Mouse (Mus musculus) embryonic facial prominence, embryonic 14.5 days (tissue): Measurements from ENCODE around the gene Map3k11. TPM values are rescaled to one million over a fixed set of nuclear protein-coding genes. Genes with fewer than 3 reads are reported as not detected.

Experiments
- ATAC-seq: fragments of 200-750 bp; cut with Nextera tagmentation; 2 replicates; pipeline ENCODE4 v1.8.0; 2017; ENCODE audit warnings: low read depth, moderate number of reproducible peaks, moderate TSS enrichment
- DNase-seq: peaks from one replicate; pipeline ENCODE4 v3.0.0-alpha.2; 2015; ENCODE audit warnings: low spot score
- H3K27ac ChIP-seq: fragments of 300-500 bp; sonication (generic); replicated peaks from 2 replicates; pipeline ENCODE4 v1.5.1; 2014; ENCODE audit warnings: low read depth, mild to moderate bottlenecking, low read length, moderate library complexity
- H3K27me3 ChIP-seq: fragments of 300-500 bp; sonication (generic); replicated peaks from 2 replicates; pipeline ENCODE4 v1.6.1; 2014; ENCODE audit warnings: low read length; ENCODE audit not compliant: control insufficient read depth, insufficient read depth
- H3K36me3 ChIP-seq: fragments of 300-500 bp; sonication (generic); 2 replicates; pipeline ENCODE4 v1.6.1; 2014; ENCODE audit warnings: low read length, mixed read lengths; ENCODE audit not compliant: control insufficient read depth, insufficient read depth
- H3K4me1 ChIP-seq: fragments of 300-500 bp; sonication (generic); 2 replicates; pipeline ENCODE4 v1.6.1; 2014; ENCODE audit warnings: antibody characterized with exemption, low read length; ENCODE audit not compliant: control insufficient read depth, insufficient read depth
- H3K4me2 ChIP-seq: fragments of 300-500 bp; sonication (generic); 2 replicates; pipeline ENCODE4 v1.6.1; 2014; ENCODE audit warnings: low read depth, mild to moderate bottlenecking, low read length, moderate library complexity, mixed read lengths
- H3K4me3 ChIP-seq: fragments of 300-500 bp; sonication (generic); 2 replicates; pipeline ENCODE4 v1.5.1; 2014; ENCODE audit warnings: low read depth, mild to moderate bottlenecking, low read length
- H3K9ac ChIP-seq: fragments of 300-500 bp; sonication (generic); 2 replicates; pipeline ENCODE4 v1.6.1; 2014; ENCODE audit warnings: low read depth, mild to moderate bottlenecking, low read length, moderate library complexity, mixed read lengths
- H3K9me3 ChIP-seq: fragments of 300-500 bp; sonication (generic); 2 replicates; pipeline ENCODE4 v1.6.1; 2016; ENCODE audit warnings: low read length; ENCODE audit not compliant: control insufficient read depth
- WGBS: fragments of 180-500 bp; shearing (Covaris S2); extraction: QIAGEN DNeasy Blood & Tissue Kit; methylation state at CpG from one replicate; pipeline ENCODE4 v1.1.7; 2014; 5-methylcytosine and 5-hydroxymethylcytosine counted together
- polyA plus RNA-seq: library from polyadenylated mRNA; unstranded; fragments of >200 nt; fragmentation: Nextera tagmentation; extraction: Ambion mirVana; gene quantifications from 2 replicates; pipeline ENCODE4 v1.2.1, GENCODE M21; 2014

The Map3k11 gene
- polyA plus RNA-seq, result 18.9 and 23.3 TPM in 2 replicates

GRCm38 (mm10) chr19:5688200-5689087, at the start of gene Map3k11, which contains the start of gene Pcnx3:
Gene Map3k11, plus strand, starts transcription at chr19:5688742.
Gene Pcnx3, minus strand, starts transcription at chr19:5688908.
- WGBS, result under 1% methylated on average over 50 of the region's 69 CpGs
- H3K27ac ChIP-seq, result peak within 1 kb of the TSS; percentile 97
- peaks cover 25% of the 10 kb centered on the region for H3K4me1 ChIP-seq

GRCm38 (mm10) chr19:5640339-5640738, 48.2 kb upstream of the Map3k11 start:
- no peaks in the 10 kb centered on the region for H3K9me3 ChIP-seq
- peaks cover 66% of the 10 kb centered on the region for H3K36me3 ChIP-seq
- peaks cover 12% of the 10 kb centered on the region for H3K4me1 ChIP-seq
- no peak overlapping the region for H3K27ac ChIP-seq
- ATAC-seq, result no peak
- no peak overlapping the region for H3K9ac ChIP-seq
- H3K4me3 ChIP-seq, result no peak overlapping the region
- DNase-seq, result no peak
- H3K27me3 ChIP-seq, result no peaks in the 10 kb centered on the region
- H3K4me2 ChIP-seq, result no peak overlapping the region
- 72% methylated on average over 9 of the region's 9 CpGs for WGBS

More at GRCm38 (mm10) chr19:5688200-5689087, at the start of gene Map3k11, which contains the start of gene Pcnx3:
- Histone ChIP-seq H3K4me2 (peak within 1 kb of the TSS; percentile 96), H3K27me3 (no peaks in the 10 kb centered on the region), H3K4me3 (peak within 1 kb of the TSS; percentile 88), H3K9me3 (no peaks in the 10 kb centered on the region), H3K9ac (peak within 1 kb of the TSS; percentile 90), H3K36me3 (peaks cover 53% of the 10 kb centered on the region)
- ATAC-seq, result peak; percentile 96
- DNase-seq, result peak; percentile 100

- ATAC-seq (no peak), DNase-seq (no peak)
- no peak overlapping the region for H3K9ac ChIP-seq
- H3K4me2 ChIP-seq, result no peak overlapping the region
- no peaks in the 10 kb centered on the region for H3K27me3 ChIP-seq
- WGBS, result 93% methylated on average over 17 of the region's 17 CpGs
- H3K4me3 ChIP-seq, result no peak overlapping the region
- no peaks in the 10 kb centered on the region for H3K9me3 ChIP-seq
- H3K27ac ChIP-seq, result no peak overlapping the region
- peaks cover 12% of the 10 kb centered on the region for H3K4me1 ChIP-seq
- H3K36me3 ChIP-seq, result peaks cover 73% of the 10 kb centered on the region
Measured at GRCm38 (mm10) chr19:5641021-5641420, 47.5 kb upstream of the Map3k11 start.

GRCm38 (mm10) chr19:5641641-5642040, 46.9 kb upstream of the Map3k11 start:
- no peaks in the 10 kb centered on the region for H3K9me3 ChIP-seq
- H3K27ac ChIP-seq, result no peak overlapping the region
- H3K4me3 ChIP-seq, result no peak overlapping the region
- no peak for DNase-seq
- ATAC-seq, result no peak
- H3K4me1 ChIP-seq, result peaks cover 8% of the 10 kb centered on the region
- no peak overlapping the region for H3K9ac ChIP-seq
- WGBS, result 94% methylated on average over 8 of the region's 8 CpGs
- H3K27me3 ChIP-seq, result no peaks in the 10 kb centered on the region
- H3K4me2 ChIP-seq, result no peak overlapping the region
- H3K36me3 ChIP-seq, result peaks cover 77% of the 10 kb centered on the region

GRCm38 (mm10) chr19:5645280-5645679, 43.3 kb upstream of the Map3k11 start:
- H3K27ac ChIP-seq, result no peak overlapping the region
- H3K36me3 ChIP-seq, result peaks cover 78% of the 10 kb centered on the region
- DNase-seq (no peak), ATAC-seq (no peak)
- no peak overlapping the region for H3K4me2 ChIP-seq
- H3K4me1 ChIP-seq, result peaks cover 5% of the 10 kb centered on the region
- H3K9ac ChIP-seq, result no peak overlapping the region
- H3K4me3 ChIP-seq, result no peak overlapping the region
- no peaks in the 10 kb centered on the region for H3K27me3 ChIP-seq
- WGBS, result 93% methylated on average over 9 of the region's 9 CpGs
- H3K9me3 ChIP-seq, result no peaks in the 10 kb centered on the region

GRCm38 (mm10) chr19:5646731-5647330, 41.7 kb upstream of the Map3k11 start:
- Histone ChIP-seq H3K36me3 (peaks cover 78% of the 10 kb centered on the region), H3K4me1 (peaks cover 5% of the 10 kb centered on the region), H3K27me3 (no peaks in the 10 kb centered on the region), H3K27ac (no peak overlapping the region), H3K9me3 (no peaks in the 10 kb centered on the region), H3K4me3 (no peak overlapping the region), H3K4me2 (no peak overlapping the region), H3K9ac (no peak overlapping the region)
- no peak for ATAC-seq
- 93% methylated on average over 7 of the region's 8 CpGs for WGBS
- no peak for DNase-seq

- H3K4me2 ChIP-seq, result no peak overlapping the region
- DNase-seq (no peak), ATAC-seq (no peak)
- H3K27ac ChIP-seq, result peak overlapping the region; percentile 80; the same call in 1 of the 2 replicates
- peaks cover 77% of the 10 kb centered on the region for H3K36me3 ChIP-seq
- no peaks in the 10 kb centered on the region for H3K27me3 ChIP-seq
- no peak overlapping the region for H3K4me3 ChIP-seq
- no peaks in the 10 kb centered on the region for H3K9me3 ChIP-seq
- H3K9ac ChIP-seq, result peak overlapping the region; percentile 2; the same call in 1 of the 2 replicates
- H3K4me1 ChIP-seq, result peaks cover 5% of the 10 kb centered on the region
- 95% methylated on average over 6 of the region's 6 CpGs for WGBS
Measured at GRCm38 (mm10) chr19:5647791-5648190, 40.8 kb upstream of the Map3k11 start.

- Histone ChIP-seq H3K4me1 (peaks cover 5% of the 10 kb centered on the region), H3K4me3 (peak overlapping the region; percentile 33), H3K4me2 (peak overlapping the region; percentile 67), H3K27me3 (0 out of 2 replicates have a peak, but pooled peaks cover under 1% of the 10 kb centered on the region), H3K27ac (peak overlapping the region; percentile 80), H3K9me3 (no peaks in the 10 kb centered on the region), H3K36me3 (peaks cover 68% of the 10 kb centered on the region), H3K9ac (peak overlapping the region; percentile 41)
- ATAC-seq (peak; percentile 95), DNase-seq (peak; percentile 93)
- WGBS, result 7% methylated on average over 26 of the region's 26 CpGs
Measured at GRCm38 (mm10) chr19:5648401-5649297, 39.9 kb upstream of the Map3k11 start.
